Mouse (Mus musculus) cerebellum, adult 2 months (tissue): ENCODE measurements around the gene Adgrg7.

Experiments used
- CTCF ChIP-seq: fragments of 200-500 bp; IDR thresholded peaks from 2 replicates; pipeline ENCODE4 v1.5.1; 2011; ENCODE audit warnings: low read depth, mild to moderate bottlenecking, control low read depth, low read length, moderate library complexity, borderline replicate concordance; ENCODE audit not compliant: insufficient read depth
- POLR2A ChIP-seq: fragments of 200-500 bp; IDR thresholded peaks from 2 replicates; pipeline ENCODE4 v1.6.1; 2011; ENCODE audit warnings: low read length, control low read depth, borderline replicate concordance; ENCODE audit not compliant: insufficient read depth

DNA sequence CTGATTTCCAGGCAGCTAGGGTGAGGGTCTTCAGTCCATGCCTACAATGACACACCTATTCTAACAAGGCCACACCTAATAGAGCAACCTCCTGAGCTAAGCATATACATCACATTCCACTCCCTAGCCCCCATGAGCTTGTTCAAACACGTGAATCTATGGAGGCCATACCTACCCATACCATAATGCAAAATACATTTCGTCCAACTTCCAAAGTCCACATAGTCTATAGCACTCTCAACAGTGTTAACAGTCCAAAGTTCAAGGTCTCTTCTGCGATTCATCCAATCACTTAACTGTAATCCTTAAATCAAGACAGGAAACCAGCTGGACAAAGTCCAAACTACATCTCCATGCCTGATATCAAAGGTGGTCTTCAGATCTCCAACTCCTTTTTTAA lies 85.6 kb downstream of the Adgrg7 start:
- TF ChIP-seq CTCF: no peak
- TF ChIP-seq POLR2A: no peak
